Mouse (Mus musculus) small intestine, adult 2 months (tissue): ENCODE measurements around the gene Mapk13.

Source experiments
- CTCF ChIP-seq: fragments of 200-500 bp; IDR thresholded peaks from 2 replicates; pipeline ENCODE4 v1.5.1; 2012; ENCODE audit warnings: low read depth, mild to moderate bottlenecking, control low read depth, inconsistent platforms, low read length, moderate library complexity, mixed read lengths; ENCODE audit not compliant: insufficient replicate concordance, insufficient read length; ENCODE audit errors: extremely low read depth
- POLR2A ChIP-seq: fragments of 200-500 bp; IDR thresholded peaks from 2 replicates; pipeline ENCODE4 v1.6.1; 2012; ENCODE audit warnings: low read depth, mild to moderate bottlenecking, control low read depth, inconsistent platforms, low read length, moderate library complexity

- TF ChIP-seq CTCF: no peak
- TF ChIP-seq POLR2A: no peak
These were observed 51.1 kb downstream of the Mapk13 start for GRCm38 (mm10) chr17:28820189-28820588.
